Mouse (Mus musculus) forebrain, embryonic 11.5 days (tissue): ENCODE measurements around the gene Ing3. TPM values are rescaled to one million over a fixed set of nuclear protein-coding genes. Genes with fewer than 3 reads are reported as not detected.

Experiments
- ATAC-seq: fragments of 200-750 bp; cut with Nextera tagmentation; replicated peaks from 2 replicates; pipeline ENCODE4 v1.8.0; 2017; ENCODE audit warnings: moderate TSS enrichment; ENCODE audit not compliant: low FRiP score
- DNase-seq: peaks from one replicate; pipeline ENCODE4 v3.0.0-alpha.2; 2017; ENCODE audit warnings: low spot score
- H3K27ac ChIP-seq: fragments of 300-500 bp; sonication (generic); 2 replicates; pipeline ENCODE4 v1.5.1; 2014; ENCODE audit warnings: low read depth, low read length
- H3K27me3 ChIP-seq: fragments of 300-500 bp; sonication (generic); 2 replicates; pipeline ENCODE4 v1.6.1; 2014; ENCODE audit warnings: mild to moderate bottlenecking, low read length, mixed read lengths; ENCODE audit not compliant: control insufficient read depth, insufficient read depth
- H3K36me3 ChIP-seq: fragments of 300-500 bp; sonication (generic); 2 replicates; pipeline ENCODE4 v1.6.1; 2014; ENCODE audit warnings: mild to moderate bottlenecking, low read length, moderate library complexity, mixed read lengths; ENCODE audit not compliant: control insufficient read depth, insufficient read depth
- H3K4me1 ChIP-seq: fragments of 300-500 bp; sonication (generic); replicated peaks from 2 replicates; pipeline ENCODE4 v1.6.1; 2014; ENCODE audit warnings: low read length, mixed read lengths; ENCODE audit not compliant: control insufficient read depth, insufficient read depth
- H3K4me2 ChIP-seq: fragments of 300-500 bp; sonication (generic); 2 replicates; pipeline ENCODE4 v1.6.1; 2014; ENCODE audit warnings: low read depth, mild to moderate bottlenecking, low read length, moderate library complexity, mixed read lengths; ENCODE audit not compliant: severe bottlenecking
- H3K4me3 ChIP-seq: fragments of 300-500 bp; sonication (generic); 2 replicates; pipeline ENCODE4 v1.5.1; 2014; ENCODE audit warnings: low read depth, low read length
- H3K9ac ChIP-seq: fragments of 300-500 bp; sonication (generic); 2 replicates; pipeline ENCODE4 v1.6.1; 2014; ENCODE audit warnings: low read length
- H3K9me3 ChIP-seq: fragments of 300-500 bp; sonication (generic); 2 replicates; pipeline ENCODE4 v1.6.1; 2016; ENCODE audit warnings: low read length, mixed read lengths; ENCODE audit not compliant: control insufficient read depth
- WGBS: fragments of 180-500 bp; shearing (Covaris S2); extraction: QIAGEN DNeasy Blood & Tissue Kit; methylation state at CpG from one replicate; pipeline ENCODE4 v1.1.7; 2014; 5-methylcytosine and 5-hydroxymethylcytosine counted together
- polyA plus RNA-seq: library from polyadenylated mRNA; unstranded; fragments of >200 nt; fragmentation: Nextera tagmentation; extraction: Ambion mirVana; gene quantifications from 2 replicates; pipeline ENCODE4 v1.2.1, GENCODE M21; 2014

Gene Ing3
- polyA plus RNA-seq, 1 experiment from 2014 or later: 46.7 TPM

GRCm38 (mm10) chr6:22000086-22000485 lies 50.7 kb downstream of the Ing3 start:
- no peak overlapping the region for H3K4me3 ChIP-seq
- WGBS: 50% methylated on average over 6 of the region's 6 CpGs
- DNase-seq (no peak), ATAC-seq (no peak)
- no peaks in the 10 kb centered on the region for H3K4me1 ChIP-seq
- no peaks in the 10 kb centered on the region for H3K9me3 ChIP-seq
- H3K9ac ChIP-seq: no peak overlapping the region
- H3K4me2 ChIP-seq: no peak overlapping the region
- H3K27me3 ChIP-seq: no peaks in the 10 kb centered on the region
- no peaks in the 10 kb centered on the region for H3K36me3 ChIP-seq
- H3K27ac ChIP-seq: no peak overlapping the region

- Histone ChIP-seq H3K9me3 (no peaks in the 10 kb centered on the region), H3K4me2 (no peak overlapping the region), H3K36me3 (no peaks in the 10 kb centered on the region), H3K4me1 (no peaks in the 10 kb centered on the region), H3K9ac (no peak overlapping the region), H3K27ac (no peak overlapping the region), H3K4me3 (no peak overlapping the region), H3K27me3 (no peaks in the 10 kb centered on the region)
- 81% methylated on average over 3 of the region's 3 CpGs for WGBS
- DNase-seq (no peak), ATAC-seq (no peak)
Measured at GRCm38 (mm10) chr6:22000881-22001280, 51.5 kb downstream of the Ing3 start.

GRCm38 (mm10) chr6:22001284-22001916 lies 52.0 kb downstream of the Ing3 start:
- 83% methylated on average over 5 of the region's 5 CpGs for WGBS
- ATAC-seq (no peak), DNase-seq (no peak)
- Histone ChIP-seq H3K4me2 (no peak overlapping the region), H3K4me3 (no peak overlapping the region), H3K36me3 (no peaks in the 10 kb centered on the region), H3K27me3 (no peaks in the 10 kb centered on the region), H3K4me1 (no peaks in the 10 kb centered on the region), H3K27ac (no peak overlapping the region), H3K9ac (no peak overlapping the region), H3K9me3 (no peaks in the 10 kb centered on the region)

DNA sequence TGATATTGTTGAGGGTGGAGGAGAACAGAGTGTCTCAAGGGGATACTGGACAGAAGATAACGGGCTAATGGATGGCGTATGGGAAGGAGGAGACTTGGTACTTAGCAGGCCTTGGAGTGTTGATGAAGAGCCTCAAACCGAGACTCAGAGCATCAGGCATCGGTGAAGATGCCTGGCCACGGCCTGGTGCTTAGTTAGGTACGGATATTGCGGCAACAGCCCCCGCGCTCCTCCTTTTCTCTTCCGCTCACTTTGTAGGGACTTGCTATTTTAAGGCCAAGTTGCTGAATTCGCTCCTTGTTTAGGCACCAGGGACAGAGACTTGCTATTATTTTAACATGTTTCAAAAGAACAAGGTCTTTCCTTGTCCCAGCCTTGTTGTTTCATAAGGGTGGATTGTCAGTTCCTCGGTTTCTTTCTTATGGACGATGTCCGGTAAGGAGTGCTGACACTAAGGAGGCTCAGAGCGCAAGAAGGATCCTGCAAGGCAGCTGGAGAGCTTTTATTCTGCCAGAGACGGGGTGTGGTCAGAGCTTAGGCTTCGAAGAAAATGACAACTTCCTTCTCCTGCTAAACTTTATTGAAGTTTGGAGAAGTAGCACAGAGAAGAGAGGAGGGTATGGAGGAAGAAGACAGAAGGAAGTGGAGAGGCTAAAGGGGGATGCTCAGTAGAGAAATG lies 53.3 kb downstream of the Ing3 start:
- 38% methylated on average over 17 of the region's 17 CpGs for WGBS
- no peaks in the 10 kb centered on the region for H3K9me3 ChIP-seq
- H3K4me2 ChIP-seq: peak overlapping the region; percentile 24; the same call in 1 of the 2 replicates
- H3K27me3 ChIP-seq: no peaks in the 10 kb centered on the region
- no peak overlapping the region for H3K27ac ChIP-seq
- no peak overlapping the region for H3K9ac ChIP-seq
- H3K36me3 ChIP-seq: no peaks in the 10 kb centered on the region
- H3K4me3 ChIP-seq: no peak overlapping the region
- ATAC-seq (no peak), DNase-seq (no peak)
- no peaks in the 10 kb centered on the region for H3K4me1 ChIP-seq

GRCm38 (mm10) chr6:22003200-22003587 lies 53.8 kb downstream of the Ing3 start:
- H3K4me2 ChIP-seq: peak overlapping the region; percentile 24; the same call in 1 of the 2 replicates
- H3K27me3 ChIP-seq: no peaks in the 10 kb centered on the region
- H3K4me1 ChIP-seq: no peaks in the 10 kb centered on the region
- ATAC-seq: 0 out of 2 replicates have a peak, but pooled peaks have one; percentile 36
- H3K36me3 ChIP-seq: no peaks in the 10 kb centered on the region
- H3K9ac ChIP-seq: no peak overlapping the region
- WGBS: 2% methylated on average over 6 of the region's 6 CpGs
- H3K4me3 ChIP-seq: no peak overlapping the region
- no peak overlapping the region for H3K27ac ChIP-seq
- no peak for DNase-seq
- no peaks in the 10 kb centered on the region for H3K9me3 ChIP-seq

DNA sequence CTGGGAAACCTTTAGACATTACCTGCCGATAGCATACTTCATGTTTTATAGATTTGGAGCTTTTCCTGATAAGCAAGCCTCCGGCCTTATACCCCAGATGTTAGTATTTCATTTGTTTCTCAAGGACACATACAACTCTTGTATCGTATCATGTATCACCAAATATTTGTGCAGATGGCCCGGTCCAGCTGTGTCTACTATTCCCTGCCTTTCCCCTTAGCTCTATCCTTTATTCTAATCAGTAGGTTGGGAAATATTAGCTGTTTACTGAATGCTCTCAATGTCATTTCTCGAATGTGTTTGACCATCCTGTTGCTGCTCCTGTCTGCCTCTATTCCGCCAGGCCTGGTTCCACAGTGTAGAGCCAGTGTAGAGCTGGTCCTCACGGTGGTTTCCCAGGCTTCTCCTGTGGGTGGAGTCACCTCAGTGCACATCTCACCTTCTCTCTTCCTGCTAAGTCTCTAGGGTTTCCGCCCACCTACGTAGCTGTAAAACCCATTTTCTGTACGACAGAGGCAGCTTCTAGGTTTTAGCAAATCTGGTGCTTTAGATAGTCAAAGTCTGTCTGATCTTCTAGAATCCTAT lies 54.7 kb downstream of the Ing3 start:
- no peak overlapping the region for H3K4me2 ChIP-seq
- no peak overlapping the region for H3K4me3 ChIP-seq
- 79% methylated on average over 10 of the region's 10 CpGs for WGBS
- ATAC-seq (no peak), DNase-seq (no peak)
- no peaks in the 10 kb centered on the region for H3K4me1 ChIP-seq
- no peaks in the 10 kb centered on the region for H3K27me3 ChIP-seq
- H3K36me3 ChIP-seq: no peaks in the 10 kb centered on the region
- no peak overlapping the region for H3K27ac ChIP-seq
- no peak overlapping the region for H3K9ac ChIP-seq
- H3K9me3 ChIP-seq: no peaks in the 10 kb centered on the region

DNA sequence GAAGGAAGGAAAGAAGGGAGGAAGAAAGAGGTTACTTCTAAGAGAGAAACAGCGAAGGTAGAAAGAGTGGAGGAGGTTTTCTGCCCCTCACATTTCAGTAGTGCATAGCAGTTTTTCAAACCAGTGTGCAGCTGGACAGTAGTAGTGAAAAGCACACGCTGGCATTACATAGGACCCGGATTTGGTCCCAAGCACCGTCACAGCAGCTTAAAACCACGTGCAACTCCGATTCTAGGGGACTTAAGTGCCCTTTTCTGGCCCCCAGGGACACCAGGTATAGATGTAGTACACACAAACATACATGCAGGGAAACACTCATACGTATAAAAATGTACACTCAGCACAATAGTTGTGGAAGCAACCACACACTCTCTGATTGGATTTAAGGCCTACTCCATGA lies 59.0 kb downstream of the Ing3 start:
- Histone ChIP-seq H3K36me3 (no peaks in the 10 kb centered on the region), H3K27ac (no peak overlapping the region), H3K4me1 (no peaks in the 10 kb centered on the region), H3K4me3 (no peak overlapping the region), H3K9ac (no peak overlapping the region), H3K9me3 (no peaks in the 10 kb centered on the region), H3K4me2 (no peak overlapping the region), H3K27me3 (no peaks in the 10 kb centered on the region)
- ATAC-seq: no peak
- DNase-seq: no peak
- WGBS: 93% methylated on average over 7 of the region's 7 CpGs

DNA sequence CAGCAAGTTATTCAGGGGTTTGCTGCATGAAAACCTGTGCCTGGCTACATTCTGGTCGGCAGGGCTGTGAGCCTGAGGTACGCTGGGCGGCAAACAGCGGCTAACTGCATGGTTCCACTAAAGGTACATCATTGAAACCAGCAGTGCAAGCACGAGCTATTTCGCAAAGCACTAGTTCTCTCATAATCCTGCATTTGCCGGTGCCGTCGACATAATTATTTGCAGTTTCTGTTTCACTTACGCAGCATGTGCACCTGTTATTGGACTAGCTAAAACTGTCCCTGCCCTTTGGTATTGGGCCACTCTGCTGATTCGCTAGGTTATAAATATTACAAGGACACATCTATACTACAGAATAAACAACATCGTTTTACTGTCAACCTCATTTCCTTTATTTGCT lies 60.9 kb downstream of the Ing3 start:
- no peaks in the 10 kb centered on the region for H3K27me3 ChIP-seq
- ATAC-seq (no peak), DNase-seq (no peak)
- H3K4me1 ChIP-seq: no peaks in the 10 kb centered on the region
- no peak overlapping the region for H3K9ac ChIP-seq
- no peak overlapping the region for H3K4me3 ChIP-seq
- 89% methylated on average over 12 of the region's 12 CpGs for WGBS
- no peak overlapping the region for H3K27ac ChIP-seq
- H3K9me3 ChIP-seq: no peaks in the 10 kb centered on the region
- no peaks in the 10 kb centered on the region for H3K36me3 ChIP-seq
- no peak overlapping the region for H3K4me2 ChIP-seq
